Mouse (Mus musculus) neural tube, embryonic 14.5 days (tissue): ENCODE results near the gene Unc5a. TPM values are rescaled to one million over a fixed set of nuclear protein-coding genes. Genes with fewer than 3 reads are reported as not detected.

Experiments used
- ATAC-seq: fragments of 200-750 bp; cut with Nextera tagmentation; 2 replicates; pipeline ENCODE4 v1.8.0; 2017; ENCODE audit warnings: low read depth, mild to moderate bottlenecking, moderate TSS enrichment, moderate library complexity
- H3K27ac ChIP-seq: fragments of 300-500 bp; sonication (generic); 2 replicates; pipeline ENCODE4 v1.5.1; 2014; ENCODE audit warnings: low read depth, mild to moderate bottlenecking, control low read depth, low read length, moderate library complexity, mixed read lengths
- H3K27me3 ChIP-seq: fragments of 300-500 bp; sonication (generic); 2 replicates; pipeline ENCODE4 v1.6.1; 2014; ENCODE audit warnings: low read length; ENCODE audit not compliant: control insufficient read depth, insufficient read depth
- H3K36me3 ChIP-seq: fragments of 300-500 bp; sonication (generic); 2 replicates; pipeline ENCODE4 v1.6.1; 2014; ENCODE audit warnings: low read length, mixed read lengths; ENCODE audit not compliant: control insufficient read depth, insufficient read depth
- H3K4me1 ChIP-seq: fragments of 300-500 bp; sonication (generic); 2 replicates; pipeline ENCODE4 v1.6.1; 2014; ENCODE audit warnings: low read length; ENCODE audit not compliant: control insufficient read depth, insufficient read depth
- H3K4me2 ChIP-seq: fragments of 300-500 bp; sonication (generic); 2 replicates; pipeline ENCODE4 v1.6.1; 2014; ENCODE audit warnings: mild to moderate bottlenecking, low read depth, low read length, control low read depth
- H3K4me3 ChIP-seq: fragments of 300-500 bp; sonication (generic); 2 replicates; pipeline ENCODE4 v1.5.1; 2014; ENCODE audit warnings: low read depth, low read length, control low read depth, mixed read lengths
- H3K9ac ChIP-seq: fragments of 300-500 bp; sonication (generic); replicated peaks from 2 replicates; pipeline ENCODE4 v1.6.1; 2014; ENCODE audit warnings: low read depth, mild to moderate bottlenecking, control low read depth, low read length, mixed read lengths
- H3K9me3 ChIP-seq: fragments of 300-500 bp; sonication (generic); 2 replicates; pipeline ENCODE4 v1.6.1; 2016; ENCODE audit warnings: low read length; ENCODE audit not compliant: control insufficient read depth
- WGBS: fragments of 180-500 bp; shearing (Covaris S2); extraction: QIAGEN DNeasy Blood & Tissue Kit; methylation state at CpG from one replicate; pipeline ENCODE4 v1.1.7; 2014; 5-methylcytosine and 5-hydroxymethylcytosine counted together
- polyA plus RNA-seq: library from polyadenylated mRNA; unstranded; fragments of >200 nt; fragmentation: Nextera tagmentation; extraction: Ambion mirVana; gene quantifications from 2 replicates; pipeline ENCODE4 v1.2.1, GENCODE M21; 2014

Unc5a gene
- polyA plus RNA-seq, 1 experiment from 2014 or later, result 15.7 TPM

GRCm38 (mm10) chr13:54983614-54984013 lies 34.4 kb downstream of the Unc5a start:
- 66% methylated on average over 2 of the region's 2 CpGs for WGBS
- Histone ChIP-seq H3K9ac (no peak overlapping the region), H3K27ac (no peak overlapping the region), H3K4me3 (no peak overlapping the region), H3K27me3 (0 out of 2 replicates have a peak, but pooled peaks cover 4% of the 10 kb centered on the region), H3K4me2 (no peak overlapping the region), H3K36me3 (no peaks in the 10 kb centered on the region), H3K4me1 (peaks cover 22% of the 10 kb centered on the region), H3K9me3 (no peaks in the 10 kb centered on the region)
- no peak for ATAC-seq

- peak; percentile 71 for ATAC-seq
- H3K9me3 ChIP-seq, result no peaks in the 10 kb centered on the region
- H3K4me3 ChIP-seq, result no peak overlapping the region
- no peak overlapping the region for H3K4me2 ChIP-seq
- H3K36me3 ChIP-seq, result no peaks in the 10 kb centered on the region
- peaks cover 13% of the 10 kb centered on the region; the same call in 1 of the 2 replicates for H3K4me1 ChIP-seq
- no peak overlapping the region for H3K9ac ChIP-seq
- H3K27me3 ChIP-seq, result peaks cover 4% of the 10 kb centered on the region; the same call in 1 of the 2 replicates
- WGBS, result 29% methylated on average over 9 of the region's 9 CpGs
- H3K27ac ChIP-seq, result no peak overlapping the region; the same call in 1 of the 2 replicates
Measured at GRCm38 (mm10) chr13:54987405-54987804, 38.2 kb downstream of the Unc5a start.

GRCm38 (mm10) chr13:54988181-54988760 lies 39.1 kb downstream of the Unc5a start:
- H3K27me3 ChIP-seq, result no peaks in the 10 kb centered on the region; the same call in 1 of the 2 replicates
- H3K4me3 ChIP-seq, result no peak overlapping the region
- no peak overlapping the region for H3K4me2 ChIP-seq
- H3K4me1 ChIP-seq, result peaks cover 13% of the 10 kb centered on the region; the same call in 1 of the 2 replicates
- no peaks in the 10 kb centered on the region for H3K36me3 ChIP-seq
- H3K9ac ChIP-seq, result no peak overlapping the region
- no peak overlapping the region; the same call in 1 of the 2 replicates for H3K27ac ChIP-seq
- WGBS, result 46% methylated on average over 7 of the region's 7 CpGs
- no peak for ATAC-seq
- no peaks in the 10 kb centered on the region for H3K9me3 ChIP-seq

GRCm38 (mm10) chr13:54992215-54992614 lies 43.0 kb downstream of the Unc5a start:
- no peak for ATAC-seq
- Histone ChIP-seq H3K27me3 (no peaks in the 10 kb centered on the region; the same call in 1 of the 2 replicates), H3K4me2 (no peak overlapping the region), H3K36me3 (no peaks in the 10 kb centered on the region), H3K4me3 (no peak overlapping the region), H3K27ac (no peak overlapping the region), H3K4me1 (peaks cover 15% of the 10 kb centered on the region; the same call in 1 of the 2 replicates), H3K9ac (no peak overlapping the region), H3K9me3 (no peaks in the 10 kb centered on the region)
- WGBS, result 81% methylated on average over 7 of the region's 7 CpGs

- no peaks in the 10 kb centered on the region for H3K9me3 ChIP-seq
- WGBS, result 3% methylated on average over 4 of the region's 4 CpGs
- no peak overlapping the region for H3K4me3 ChIP-seq
- no peak overlapping the region for H3K9ac ChIP-seq
- H3K4me2 ChIP-seq, result no peak overlapping the region
- 0 out of 2 replicates have a peak, but pooled peaks cover 8% of the 10 kb centered on the region for H3K4me1 ChIP-seq
- H3K27ac ChIP-seq, result peak overlapping the region; percentile 22; the same call in 1 of the 2 replicates
- H3K36me3 ChIP-seq, result no peaks in the 10 kb centered on the region
- no peaks in the 10 kb centered on the region; the same call in 1 of the 2 replicates for H3K27me3 ChIP-seq
- ATAC-seq, result peak; percentile 24; the same call in 1 of the 2 replicates
Measured at GRCm38 (mm10) chr13:54994576-54994975, 45.4 kb downstream of the Unc5a start.

GRCm38 (mm10) chr13:54995161-54995560 lies 46.0 kb downstream of the Unc5a start:
- Histone ChIP-seq H3K36me3 (no peaks in the 10 kb centered on the region), H3K27ac (no peak overlapping the region), H3K4me3 (no peak overlapping the region), H3K4me1 (0 out of 2 replicates have a peak, but pooled peaks cover 8% of the 10 kb centered on the region), H3K9ac (no peak overlapping the region), H3K9me3 (no peaks in the 10 kb centered on the region), H3K27me3 (no peaks in the 10 kb centered on the region; the same call in 1 of the 2 replicates), H3K4me2 (no peak overlapping the region)
- WGBS, result 45% methylated on average over 5 of the region's 6 CpGs
- no peak for ATAC-seq

GRCm38 (mm10) chr13:54997568-54997967 lies 48.4 kb downstream of the Unc5a start:
- H3K4me1 ChIP-seq, result 0 out of 2 replicates have a peak, but pooled peaks cover 8% of the 10 kb centered on the region
- no peak overlapping the region for H3K4me2 ChIP-seq
- no peak overlapping the region for H3K27ac ChIP-seq
- 84% methylated on average over 8 of the region's 8 CpGs for WGBS
- H3K4me3 ChIP-seq, result no peak overlapping the region
- H3K27me3 ChIP-seq, result no peaks in the 10 kb centered on the region
- no peaks in the 10 kb centered on the region for H3K36me3 ChIP-seq
- H3K9me3 ChIP-seq, result no peaks in the 10 kb centered on the region
- no peak for ATAC-seq
- H3K9ac ChIP-seq, result no peak overlapping the region

GRCm38 (mm10) chr13:55000433-55000832 lies 51.2 kb downstream of the Unc5a start:
- Histone ChIP-seq H3K4me3 (no peak overlapping the region), H3K36me3 (no peaks in the 10 kb centered on the region), H3K27me3 (no peaks in the 10 kb centered on the region), H3K9ac (no peak overlapping the region), H3K4me1 (no peaks in the 10 kb centered on the region), H3K27ac (no peak overlapping the region), H3K9me3 (no peaks in the 10 kb centered on the region), H3K4me2 (no peak overlapping the region)
- WGBS, result 91% methylated on average over 10 of the region's 10 CpGs
- no peak for ATAC-seq

GRCm38 (mm10) chr13:55002090-55002489 lies 52.9 kb downstream of the Unc5a start:
- no peak overlapping the region for H3K9ac ChIP-seq
- H3K4me3 ChIP-seq, result no peak overlapping the region
- H3K9me3 ChIP-seq, result no peaks in the 10 kb centered on the region
- no peak overlapping the region for H3K27ac ChIP-seq
- 86% methylated on average over 10 of the region's 10 CpGs for WGBS
- ATAC-seq, result no peak
- no peaks in the 10 kb centered on the region for H3K27me3 ChIP-seq
- H3K4me1 ChIP-seq, result no peaks in the 10 kb centered on the region
- H3K4me2 ChIP-seq, result no peak overlapping the region
- no peaks in the 10 kb centered on the region for H3K36me3 ChIP-seq
